Mouse (Mus musculus) gastrocnemius, adult 2 months (tissue): ENCODE data around the gene Hes3. TPM values are rescaled to one million over a fixed set of nuclear protein-coding genes. Genes with fewer than 3 reads are reported as not detected.

Source experiments
- DNase-seq: peaks from one replicate; pipeline ENCODE4 v3.0.0; 2022
- H3K27ac ChIP-seq: fragments of 200-600 bp; 2 replicates; pipeline ENCODE4 v1.8.1; 2022; ENCODE audit warnings: mild to moderate bottlenecking
- H3K4me3 ChIP-seq: fragments of 200-600 bp; 2 replicates; pipeline ENCODE4 v1.8.1; 2022; ENCODE audit warnings: mild to moderate bottlenecking, moderate library complexity
- CTCF ChIP-seq: fragments of 200-600 bp; IDR thresholded peaks from 2 replicates; pipeline ENCODE4 v1.8.1; 2022; ENCODE audit warnings: antibody characterized with exemption, mild to moderate bottlenecking, moderate library complexity
- intact Hi-C: fragments of 180-260 bp; cut with DNase I; formaldehyde crosslinking; loops from one replicate; pipeline ENCODE4 v1.15.1; 2025
- total RNA-seq, 2 experiments: library from RNA; stranded (reverse); gene quantifications; 2 replicates each; pipeline ENCODE4 v1.2.3; 2021

Gene Hes3
- total RNA-seq, 2 experiments from 2014 or later, result not detected

- H3K4me3 ChIP-seq, result no peak overlapping the region
- no peak for DNase-seq
- intact Hi-C loops, result no loop called here
- no peak overlapping the region for H3K27ac ChIP-seq
- no peak for TF ChIP-seq CTCF
Measured at GRCm38 (mm10) chr4:152287317-152288120, 3.9 kb downstream of the Hes3 start.

- no peak overlapping the region for H3K27ac ChIP-seq
- H3K4me3 ChIP-seq, result no peak overlapping the region
- no peak for TF ChIP-seq CTCF
- intact Hi-C loops, result no loop called here
- peak; percentile 73 for DNase-seq
Measured at GRCm38 (mm10) chr4:152286887-152287286, 4.6 kb downstream of the Hes3 start.

DNA sequence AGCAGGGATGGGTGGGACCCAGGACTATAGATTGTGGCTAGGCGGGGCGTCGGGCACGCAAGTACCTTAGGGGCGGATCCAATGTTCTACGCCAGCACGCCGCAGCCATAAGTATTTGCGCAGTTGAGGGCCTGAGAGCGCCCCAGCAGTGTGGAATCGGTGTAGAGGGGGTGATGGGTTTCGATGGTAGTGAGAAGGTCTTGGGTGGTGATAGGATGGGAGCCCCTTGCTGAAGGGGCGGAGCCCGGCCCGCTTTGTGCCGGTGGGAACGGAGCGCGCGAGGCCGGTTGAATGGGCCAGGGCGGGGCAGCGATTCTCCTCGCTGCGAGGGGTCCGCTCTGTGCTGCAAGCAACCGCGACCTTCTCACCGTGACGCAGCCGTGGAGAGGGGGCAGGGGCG, 5.3 kb downstream of the Hes3 start:
- Histone ChIP-seq H3K4me3 (no peak overlapping the region), H3K27ac (no peak overlapping the region)
- no peak for TF ChIP-seq CTCF
- intact Hi-C loops, result no loop called here
- no peak for DNase-seq

GRCm38 (mm10) chr4:152285505-152285904, 6.0 kb downstream of the Hes3 start:
- intact Hi-C loops, result loop anchor here (1.0 kb wide), 1 partner anchor 112 kb away; no protein-coding TSS in a partner anchor
- peak; percentile 76 for DNase-seq

GRCm38 (mm10) chr4:152283186-152283950, 8.1 kb downstream of the Hes3 start:
- intact Hi-C loops, result loop anchor here (1.0 kb wide), 1 partner anchor 69 kb away; no protein-coding TSS in a partner anchor

More at GRCm38 (mm10) chr4:152285505-152285904, 6.0 kb downstream of the Hes3 start:
- Histone ChIP-seq H3K27ac (no peak overlapping the region), H3K4me3 (no peak overlapping the region)
- peak; percentile 82 for TF ChIP-seq CTCF

DNA sequence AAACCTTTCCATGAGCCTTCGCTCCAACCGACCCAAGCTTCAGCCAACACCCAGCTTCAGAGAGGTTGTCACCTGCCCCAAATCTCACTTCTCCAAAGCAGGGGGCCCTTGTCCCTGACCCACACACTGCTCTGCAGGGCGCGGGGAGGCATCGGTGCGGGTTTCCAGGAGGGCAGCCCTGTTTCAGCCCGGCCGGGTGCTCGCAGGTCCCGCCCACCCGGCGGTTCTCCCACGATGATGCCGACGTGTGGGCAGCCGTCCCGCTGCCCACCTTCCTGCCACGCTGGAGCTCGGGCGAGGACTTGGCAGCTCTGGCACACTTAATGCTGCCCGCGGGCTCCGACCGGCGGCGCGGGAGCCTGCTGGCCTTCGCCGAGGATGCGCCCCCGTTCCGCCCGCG, 8.7 kb downstream of the Hes3 start:
- TF ChIP-seq CTCF, result no peak
- intact Hi-C loops, result loop anchor here (1.0 kb wide), 1 partner anchor 68 kb away; no protein-coding TSS in a partner anchor

More at GRCm38 (mm10) chr4:152283186-152283950, 8.1 kb downstream of the Hes3 start:
- Histone ChIP-seq H3K27ac (no peak overlapping the region), H3K4me3 (peak overlapping the region; percentile 31)
- peak; percentile 98 for TF ChIP-seq CTCF
- DNase-seq, result peak; percentile 92

DNA sequence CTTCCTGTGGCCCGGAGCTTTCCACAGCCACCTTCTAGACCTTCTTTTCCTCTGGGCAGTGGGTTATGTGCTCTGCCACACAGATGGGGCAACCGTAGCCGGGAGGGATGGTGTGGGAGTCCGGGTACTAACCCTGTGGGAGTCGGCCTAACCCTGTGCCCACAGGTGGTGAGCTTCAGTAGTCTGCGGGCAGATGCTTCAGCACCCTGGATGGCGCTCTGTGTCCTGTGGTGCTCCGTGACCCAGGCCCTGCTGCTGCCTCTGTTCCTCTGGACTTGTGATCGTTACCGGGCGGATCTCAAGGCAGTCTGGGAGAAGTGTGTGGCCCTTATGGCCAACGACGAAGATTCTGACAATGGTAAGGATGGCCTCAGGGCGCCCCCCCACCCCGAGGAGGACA, 9.9 kb downstream of the Hes3 start:
- no peak for DNase-seq
- intact Hi-C loops, result no loop called here
- TF ChIP-seq CTCF, result no peak
- no peak overlapping the region for H3K27ac ChIP-seq
- H3K4me3 ChIP-seq, result no peak overlapping the region

More for the DNA sequence above, 8.7 kb downstream of the Hes3 start:
- Histone ChIP-seq H3K4me3 (peak overlapping the region; percentile 31), H3K27ac (no peak overlapping the region)
- DNase-seq, result no peak

DNA sequence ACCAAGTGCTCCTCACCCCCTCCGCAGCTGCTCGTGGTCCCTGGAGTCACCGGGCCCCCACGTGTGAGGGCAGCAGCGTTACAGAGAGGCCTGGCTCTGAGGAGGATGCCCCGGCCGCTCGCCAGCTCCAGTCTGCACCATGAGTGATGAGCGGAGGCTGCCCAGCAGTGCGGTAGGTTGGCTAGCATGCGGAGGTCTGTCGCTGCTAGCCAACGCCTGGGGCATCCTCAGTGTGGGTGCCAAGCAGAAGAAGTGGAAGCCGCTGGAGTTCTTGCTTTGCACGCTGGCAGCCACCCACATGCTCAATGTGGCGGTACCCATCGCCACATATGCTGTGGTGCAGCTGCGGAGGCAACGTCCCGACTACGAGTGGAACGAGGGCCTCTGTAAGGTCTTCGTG, 12.5 kb downstream of the Hes3 start:
- no peak for DNase-seq
- intact Hi-C loops, result no loop called here
- no peak for TF ChIP-seq CTCF
- Histone ChIP-seq H3K27ac (no peak overlapping the region), H3K4me3 (no peak overlapping the region)

DNA sequence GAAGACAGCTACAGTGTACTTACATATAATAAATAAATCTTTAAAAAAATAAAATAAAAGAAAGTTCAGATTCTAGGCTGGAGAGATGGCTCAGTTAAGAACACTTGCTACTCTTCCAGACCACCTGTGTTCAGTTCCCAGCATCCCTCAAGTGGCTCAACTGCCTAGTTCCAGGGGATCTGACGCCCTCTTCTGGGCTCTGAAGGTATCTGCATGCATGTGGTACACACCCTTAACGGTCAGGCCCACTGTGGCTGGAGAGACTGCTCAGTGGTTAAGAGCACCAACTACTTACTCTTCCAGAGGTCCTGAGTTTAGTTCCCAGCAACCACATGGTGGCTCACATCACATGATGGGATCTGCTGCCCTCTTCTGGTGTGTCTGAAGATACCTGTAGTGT, 13.5 kb downstream of the Hes3 start:
- no peak overlapping the region for H3K27ac ChIP-seq
- intact Hi-C loops, result no loop called here
- DNase-seq, result no peak
- TF ChIP-seq CTCF, result peak; percentile 2; the same call in 1 of the 2 replicates
- no peak overlapping the region for H3K4me3 ChIP-seq

DNA sequence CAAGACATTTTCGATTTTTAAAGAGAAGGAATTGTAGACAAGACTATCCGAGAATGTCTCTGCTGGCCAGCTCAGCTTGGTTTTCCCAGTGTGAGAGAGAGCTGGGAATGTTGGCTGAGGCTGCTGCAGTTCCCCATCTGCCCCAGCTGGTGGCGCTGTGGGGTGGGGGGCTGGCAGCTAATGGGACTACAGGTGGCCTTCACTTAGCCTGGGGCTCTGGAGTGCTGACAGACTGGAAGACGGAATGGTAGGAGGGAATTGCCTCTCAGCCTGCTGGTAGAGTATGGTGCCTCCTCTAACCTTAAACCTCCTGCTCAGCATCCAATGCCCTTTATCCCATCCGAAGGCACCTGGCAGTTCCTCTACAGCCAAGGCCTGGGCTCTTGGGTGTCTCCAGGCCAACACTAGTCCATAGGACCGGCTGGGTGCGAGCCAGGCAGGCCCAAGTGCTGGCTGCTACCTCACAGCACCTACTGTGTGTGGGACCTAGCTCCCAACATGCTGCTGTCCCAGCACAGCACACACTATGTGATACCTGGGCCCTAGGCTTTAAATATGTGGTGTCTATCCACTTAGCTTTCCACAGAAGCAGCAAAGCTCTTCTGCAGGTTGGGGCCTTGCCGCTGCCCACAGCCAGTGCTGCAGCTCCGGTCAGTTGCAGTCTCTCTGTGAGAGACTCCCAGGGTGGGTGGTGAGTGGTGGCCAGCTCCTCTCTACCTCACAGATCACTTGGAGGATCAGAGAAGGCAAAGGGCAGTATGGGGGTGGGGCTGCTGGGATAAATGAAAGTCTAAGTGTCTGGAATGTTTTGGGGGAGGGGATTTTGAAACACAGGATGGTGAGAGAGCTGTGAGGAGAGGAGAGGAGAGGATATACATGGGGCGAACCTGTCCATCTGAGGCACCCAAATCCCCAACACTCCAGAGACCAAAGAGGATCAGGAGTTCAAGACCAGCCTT, 14.8 kb downstream of the Hes3 start:
- no peak for DNase-seq
- peak; percentile 73 for TF ChIP-seq CTCF
- H3K4me3 ChIP-seq, result no peak overlapping the region
- no peak overlapping the region for H3K27ac ChIP-seq
- intact Hi-C loops, result no loop called here

GRCm38 (mm10) chr4:152274681-152275131, 16.8 kb downstream of the Hes3 start:
- Histone ChIP-seq H3K4me3 (peak overlapping the region; percentile 79), H3K27ac (peak overlapping the region; percentile 86)
- intact Hi-C loops, result no loop called here
- no peak for TF ChIP-seq CTCF
- peak; percentile 70 for DNase-seq
